In the genomic region with DNA sequence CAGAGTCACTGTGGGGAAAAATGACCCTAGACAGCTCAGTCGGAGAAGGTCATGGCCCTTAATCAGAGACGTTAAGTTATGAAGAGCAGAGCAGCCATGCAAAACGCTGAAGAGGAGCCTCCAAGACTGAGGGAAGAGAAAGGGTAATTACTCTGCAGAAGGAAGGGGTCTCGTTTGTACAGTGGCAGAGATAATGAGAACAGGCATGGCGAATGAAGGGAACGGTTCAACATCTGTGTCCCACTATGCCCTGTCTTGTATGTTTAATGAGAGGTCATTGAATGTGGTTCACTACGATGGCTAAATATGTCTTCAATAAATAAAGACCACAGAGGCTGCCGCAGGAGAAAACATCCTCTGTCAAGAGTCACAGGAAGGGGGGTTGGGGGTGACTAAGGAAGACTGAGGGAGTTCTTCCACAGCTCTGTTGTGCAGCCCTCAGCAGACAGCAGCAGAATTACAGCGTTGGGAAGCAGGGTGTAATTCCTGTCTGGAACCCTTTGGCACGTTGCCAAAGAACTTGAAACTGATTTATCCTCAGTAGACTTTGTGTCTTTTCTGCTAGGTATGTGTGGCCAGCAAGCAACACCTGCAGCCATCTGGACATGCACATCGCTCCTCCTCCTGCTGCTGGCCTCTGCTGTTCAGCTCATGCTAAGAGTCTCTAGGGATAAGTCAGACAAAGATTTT, we compare ENCODE assay signal across 9 mouse cellular contexts.
DNase-seq lines count a peak whose midpoint lies in the region; ATAC-seq and TF ChIP-seq lines count a peak whose summit lies in the region.
"Had no signal": no experiment of that assay in that cellular context is flagged by ENCODE, and none has a peak within 500 bp of the region (broad histone marks: within the 10 kb centered on the region; RNA-seq: fewer than 3 reads in every experiment).

No protein-coding gene starts in this region.

- no peak overlapping the region for H3K4me3 ChIP-seq in forebrain, embryonic 14.5 days (ENCODE audit: low read depth, low read length)
- H3K4me3 ChIP-seq in forebrain, embryonic 10.5 days: no peak overlapping the region
- H3K4me3 ChIP-seq in embryonic facial prominence, embryonic 12.5 days: no peak overlapping the region
- H3K4me3 ChIP-seq in intestine, embryonic 15.5 days (replicated peaks): no peak overlapping the region
- H3K4me3 ChIP-seq in midbrain, embryonic 15.5 days: no peak overlapping the region
- no peak overlapping the region for H3K4me3 ChIP-seq in cerebellum, adult 2 months (replicated peaks; ENCODE audit: insufficient read depth, low read depth, low read length)

- H3K36me3 ChIP-seq in forebrain, embryonic 14.5 days (ENCODE audit: control insufficient read depth, insufficient read depth, low read length): no peaks in the 10 kb centered on the region
- H3K36me3 ChIP-seq in forebrain, embryonic 10.5 days (replicated peaks): no peaks in the 10 kb centered on the region
- no peaks in the 10 kb centered on the region for H3K36me3 ChIP-seq in embryonic facial prominence, embryonic 12.5 days
- H3K36me3 ChIP-seq in intestine, embryonic 15.5 days: no peaks in the 10 kb centered on the region
- H3K36me3 ChIP-seq in midbrain, embryonic 15.5 days (replicated peaks): no peaks in the 10 kb centered on the region

- no peak overlapping the region for H3K4me2 ChIP-seq in forebrain, embryonic 14.5 days (ENCODE audit: low read length)
- H3K4me2 ChIP-seq in embryonic facial prominence, embryonic 12.5 days (replicated peaks): no peak overlapping the region
- H3K4me2 ChIP-seq in intestine, embryonic 15.5 days (replicated peaks): no peak overlapping the region
- no peak overlapping the region for H3K4me2 ChIP-seq in midbrain, embryonic 15.5 days

- no peaks in the 10 kb centered on the region for H3K27me3 ChIP-seq in forebrain, embryonic 14.5 days (replicated peaks; ENCODE audit: control insufficient read depth, insufficient read depth, low read length)
- no peaks in the 10 kb centered on the region for H3K27me3 ChIP-seq in forebrain, embryonic 10.5 days (ENCODE audit: poor library complexity, severe bottlenecking)
- H3K27me3 ChIP-seq in embryonic facial prominence, embryonic 12.5 days: no peaks in the 10 kb centered on the region
- no peaks in the 10 kb centered on the region for H3K27me3 ChIP-seq in intestine, embryonic 15.5 days (replicated peaks)
- no peaks in the 10 kb centered on the region for H3K27me3 ChIP-seq in midbrain, embryonic 15.5 days (replicated peaks)
- no peaks in the 10 kb centered on the region for H3K27me3 ChIP-seq in cerebellum, adult 2 months (ENCODE audit: control insufficient read depth, insufficient read depth, low read length)

- DNase-seq in forebrain, embryonic 14.5 days (ENCODE audit: low spot score): peak; percentile 45
- no peak for DNase-seq in forebrain, embryonic 10.5 days (ENCODE audit: extremely low spot score, low spot score)
- no peak for DNase-seq in layer of hippocampus, adult 11-12 months (ENCODE audit: low spot score)
- no peak for DNase-seq in cerebellum, adult 2 months
- DNase-seq in ovary, postnatal 10 days (ENCODE audit: low spot score): no peak
- DNase-seq: adrenal gland, adult 2 months had no signal

- H3K4me1 ChIP-seq in forebrain, embryonic 14.5 days (ENCODE audit: control insufficient read depth, insufficient read depth, low read length): no peaks in the 10 kb centered on the region
- peaks cover 11% of the 10 kb centered on the region for H3K4me1 ChIP-seq in forebrain, embryonic 10.5 days
- peaks cover 12% of the 10 kb centered on the region for H3K4me1 ChIP-seq in embryonic facial prominence, embryonic 12.5 days
- no peaks in the 10 kb centered on the region; the same call in 1 of the 2 replicates for H3K4me1 ChIP-seq in intestine, embryonic 15.5 days (replicated peaks)
- H3K4me1 ChIP-seq in midbrain, embryonic 15.5 days: 0 out of 2 replicates have a peak, but pooled peaks cover 4% of the 10 kb centered on the region
- no peaks in the 10 kb centered on the region for H3K4me1 ChIP-seq in cerebellum, adult 2 months (ENCODE audit: control insufficient read depth, insufficient read depth, low read length)

- no peak for TF ChIP-seq POLR2A in cerebellum, adult 2 months (IDR thresholded peaks at IDR 0.05; ENCODE audit: borderline replicate concordance, insufficient read depth, low read length)

- ATAC-seq in forebrain, embryonic 14.5 days: peak; percentile 44; the same call in 1 of the 2 replicates
- ATAC-seq in embryonic facial prominence, embryonic 12.5 days (ENCODE audit: insufficient number of reproducible peaks, insufficient read depth, low FRiP score, low TSS enrichment): 0 out of 2 replicates have a peak, but pooled peaks have one; percentile 73
- ATAC-seq in intestine, embryonic 15.5 days: peak; percentile 87
- ATAC-seq in midbrain, embryonic 15.5 days (replicated peaks): peak; percentile 65

- TF ChIP-seq CTCF in cerebellum, adult 2 months (IDR thresholded peaks at IDR 0.05; ENCODE audit: borderline replicate concordance, insufficient read depth, low read depth, low read length): no peak

- no peaks in the 10 kb centered on the region for H3K9me3 ChIP-seq in forebrain, embryonic 14.5 days (replicated peaks; ENCODE audit: control insufficient read depth, low read length)
- peaks cover 3% of the 10 kb centered on the region; the same call in 1 of the 2 replicates for H3K9me3 ChIP-seq in forebrain, embryonic 10.5 days
- H3K9me3 ChIP-seq in embryonic facial prominence, embryonic 12.5 days: no peaks in the 10 kb centered on the region
- no peaks in the 10 kb centered on the region for H3K9me3 ChIP-seq in intestine, embryonic 15.5 days
- no peaks in the 10 kb centered on the region for H3K9me3 ChIP-seq in midbrain, embryonic 15.5 days

- WGBS in forebrain, embryonic 14.5 days: 67% methylated on average over 11 of the region's 11 CpGs
- WGBS in forebrain, embryonic 10.5 days: 72% methylated on average over 11 of the region's 11 CpGs
- 26% methylated on average over 11 of the region's 11 CpGs for WGBS in embryonic facial prominence, embryonic 12.5 days
- WGBS in intestine, embryonic 15.5 days: 22% methylated on average over 11 of the region's 11 CpGs
- 51% methylated on average over 11 of the region's 11 CpGs for WGBS in midbrain, embryonic 15.5 days
- WGBS in cerebellum, adult 2 months: 36% methylated on average over 11 of the region's 11 CpGs

- no peak overlapping the region for H3K27ac ChIP-seq in forebrain, embryonic 14.5 days (ENCODE audit: low read depth, low read length)
- H3K27ac ChIP-seq in forebrain, embryonic 10.5 days: no peak overlapping the region
- H3K27ac ChIP-seq in embryonic facial prominence, embryonic 12.5 days: no peak overlapping the region
- H3K27ac ChIP-seq in intestine, embryonic 15.5 days: no peak overlapping the region
- no peak overlapping the region for H3K27ac ChIP-seq in midbrain, embryonic 15.5 days
- no peak overlapping the region for H3K27ac ChIP-seq in cerebellum, adult 2 months (ENCODE audit: insufficient read depth, low read length)

- H3K9ac ChIP-seq in forebrain, embryonic 14.5 days (ENCODE audit: low read length): no peak overlapping the region
- no peak overlapping the region for H3K9ac ChIP-seq in embryonic facial prominence, embryonic 12.5 days
- no peak overlapping the region for H3K9ac ChIP-seq in intestine, embryonic 15.5 days
- no peak overlapping the region for H3K9ac ChIP-seq in midbrain, embryonic 15.5 days
